Mouse (Mus musculus) yolk sac, embryonic 10.5 days (tissue): ENCODE measurements at regions not wholly inside any gene's neighbourhood (a gene's known extent, or its start where the extent isn't known, plus 50 kb on each side); places are given as distances from the start of the nearest gene placed in this dataset.
"Not testable (repeated sequence)": the region's sequence is repeated elsewhere in the genome, so short reads cannot be mapped to it uniquely, and the experiment has no call there.

Experiments used
- DNase-seq: peaks from one replicate; pipeline ENCODE4 v3.0.0-alpha.2; 2017; ENCODE audit warnings: low spot score

DNA sequence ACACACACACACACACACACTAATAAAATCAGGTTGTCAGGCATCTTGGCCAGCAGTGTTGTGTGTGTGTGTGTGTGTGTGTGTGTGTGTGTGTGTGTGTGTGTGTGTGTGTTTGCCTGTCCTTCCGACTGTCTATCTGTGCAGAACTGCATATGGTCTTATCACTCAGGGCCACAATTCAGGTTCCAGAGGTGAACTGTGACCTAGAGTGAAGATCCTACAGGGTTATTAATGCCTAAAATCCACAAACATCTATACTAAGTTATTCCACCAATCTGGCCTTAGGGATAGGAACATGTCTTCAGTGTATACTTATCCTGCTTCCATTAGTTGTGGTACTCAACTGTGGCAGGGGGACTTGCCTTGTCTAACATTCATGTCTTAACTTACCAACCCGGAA is 96.7 kb downstream of the Zfp369 start:
- not testable (repeated sequence) for DNase-seq

- not testable (repeated sequence) for DNase-seq
Measured at GRCm38 (mm10) chr13:65379411-65379810, 100.8 kb downstream of the Zfp369 start.

- DNase-seq = not testable (repeated sequence)
Measured at GRCm38 (mm10) chr13:65414990-65415389, 97.5 kb upstream of the Gm10139 start.

DNA sequence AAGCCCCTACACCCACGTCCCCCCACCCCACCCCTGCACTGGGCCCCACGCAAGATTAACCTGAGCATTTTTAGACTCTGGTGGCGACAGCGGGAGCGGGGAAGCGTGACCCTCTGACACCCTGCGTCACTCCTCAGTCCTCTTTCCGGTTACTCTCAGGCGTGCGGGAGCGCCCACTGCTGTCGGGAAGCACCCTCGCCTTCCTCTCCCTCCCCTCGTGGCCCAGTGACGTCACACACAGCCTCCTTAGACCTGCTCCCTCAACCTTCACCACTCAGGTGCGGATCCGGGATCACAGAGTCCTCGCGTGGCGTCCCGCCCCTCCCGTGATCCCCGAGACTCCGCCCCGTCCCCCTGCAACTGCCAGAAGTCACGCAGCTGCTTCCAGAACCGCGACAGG is 92.3 kb upstream of the Gm10139 start:
- peak; percentile 11 for DNase-seq
